Mouse (Mus musculus) midbrain, embryonic 10.5 days (tissue): ENCODE data around the gene Enc1. TPM values are rescaled to one million over a fixed set of nuclear protein-coding genes. Genes with fewer than 3 reads are reported as not detected.

Experiments used
- DNase-seq: peaks from one replicate; pipeline ENCODE4 v3.0.0-alpha.2; 2017; ENCODE audit warnings: low spot score
- H3K27ac ChIP-seq: fragments of 300-500 bp; sonication (generic); replicated peaks from 2 replicates; pipeline ENCODE4 v1.5.1; 2016; ENCODE audit warnings: mild to moderate bottlenecking
- H3K27me3 ChIP-seq: fragments of 300-500 bp; sonication (generic); 2 replicates; pipeline ENCODE4 v1.6.1; 2016; ENCODE audit warnings: low read depth, mild to moderate bottlenecking; ENCODE audit not compliant: poor library complexity, severe bottlenecking
- H3K36me3 ChIP-seq: fragments of 300-500 bp; sonication (generic); 2 replicates; pipeline ENCODE4 v1.6.1; 2016; ENCODE audit warnings: mild to moderate bottlenecking, moderate library complexity
- H3K4me1 ChIP-seq: fragments of 300-500 bp; sonication (generic); 2 replicates; pipeline ENCODE4 v1.6.1; 2016
- H3K4me3 ChIP-seq: fragments of 300-500 bp; sonication (generic); 2 replicates; pipeline ENCODE4 v1.5.1; 2016; ENCODE audit warnings: mild to moderate bottlenecking, moderate library complexity
- H3K9me3 ChIP-seq: fragments of 300-500 bp; sonication (generic); replicated peaks from 2 replicates; pipeline ENCODE4 v1.6.1; 2016; ENCODE audit warnings: mild to moderate bottlenecking
- WGBS: fragments of 180-500 bp; shearing (Covaris S2); methylation state at CpG from one replicate; pipeline ENCODE4 v1.1.7; 2016; 5-methylcytosine and 5-hydroxymethylcytosine counted together
- polyA plus RNA-seq: library from polyadenylated mRNA; unstranded; fragments of >200 nt; fragmentation: Nextera tagmentation; extraction: Ambion mirVana; gene quantifications from 2 replicates; pipeline ENCODE4 v1.2.1, GENCODE M21; 2016

The Enc1 gene
- polyA plus RNA-seq, 1 experiment from 2014 or later, result 7.5 TPM

GRCm38 (mm10) chr13:97249051-97249461 lies 8.2 kb downstream of the Enc1 start:
- H3K27me3 ChIP-seq, result peaks cover 36% of the 10 kb centered on the region
- H3K4me1 ChIP-seq, result peaks cover 100% of the 10 kb centered on the region
- no peak for DNase-seq
- H3K9me3 ChIP-seq, result no peaks in the 10 kb centered on the region
- peaks cover 70% of the 10 kb centered on the region for H3K36me3 ChIP-seq
- peak overlapping the region; percentile 83 for H3K27ac ChIP-seq
- peak overlapping the region; percentile 33 for H3K4me3 ChIP-seq
- WGBS, result 33% methylated on average over 5 of the region's 5 CpGs

DNA sequence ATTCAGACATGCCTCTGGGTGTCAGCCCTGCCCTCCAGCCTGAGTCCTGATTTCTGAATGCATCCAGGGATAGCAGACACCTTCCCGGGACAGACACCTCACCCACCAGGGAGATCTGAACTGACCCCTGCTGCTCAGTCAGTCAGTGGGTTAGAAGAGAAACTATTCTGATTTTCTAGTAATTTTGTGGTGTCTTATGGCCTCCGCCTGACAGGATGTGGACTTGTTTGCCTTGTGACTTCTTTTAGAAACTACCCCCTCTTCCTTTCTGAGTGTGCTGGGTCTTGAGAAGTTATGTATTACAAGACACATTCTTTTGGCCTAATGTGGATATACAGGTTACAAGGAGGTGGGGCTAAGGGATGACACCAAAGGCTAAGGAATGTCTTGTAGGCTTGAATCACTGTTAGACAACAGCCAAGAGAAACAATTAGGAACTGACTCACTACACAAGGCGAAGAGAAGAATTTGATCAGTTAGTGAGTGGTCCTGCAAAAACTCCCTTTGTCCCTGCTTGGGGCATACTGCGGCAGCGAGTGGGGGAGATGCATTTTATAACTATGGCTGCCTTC lies 8.7 kb downstream of the Enc1 start:
- DNase-seq, result no peak
- H3K4me1 ChIP-seq, result peaks cover 100% of the 10 kb centered on the region
- WGBS, result 56% methylated on average over 5 of the region's 5 CpGs
- H3K9me3 ChIP-seq, result no peaks in the 10 kb centered on the region
- peak overlapping the region; percentile 83 for H3K27ac ChIP-seq
- H3K27me3 ChIP-seq, result peaks cover 36% of the 10 kb centered on the region
- peak overlapping the region; percentile 33 for H3K4me3 ChIP-seq
- peaks cover 68% of the 10 kb centered on the region for H3K36me3 ChIP-seq

- 72% methylated on average over 5 of the region's 5 CpGs for WGBS
- H3K27me3 ChIP-seq, result peaks cover 37% of the 10 kb centered on the region
- peak overlapping the region; percentile 83 for H3K27ac ChIP-seq
- H3K4me1 ChIP-seq, result peaks cover 100% of the 10 kb centered on the region
- H3K9me3 ChIP-seq, result no peaks in the 10 kb centered on the region
- no peak for DNase-seq
- peaks cover 63% of the 10 kb centered on the region for H3K36me3 ChIP-seq
- peak overlapping the region; percentile 33; the same call in 1 of the 2 replicates for H3K4me3 ChIP-seq
Measured at GRCm38 (mm10) chr13:97250148-97250547, 9.2 kb downstream of the Enc1 start.

DNA sequence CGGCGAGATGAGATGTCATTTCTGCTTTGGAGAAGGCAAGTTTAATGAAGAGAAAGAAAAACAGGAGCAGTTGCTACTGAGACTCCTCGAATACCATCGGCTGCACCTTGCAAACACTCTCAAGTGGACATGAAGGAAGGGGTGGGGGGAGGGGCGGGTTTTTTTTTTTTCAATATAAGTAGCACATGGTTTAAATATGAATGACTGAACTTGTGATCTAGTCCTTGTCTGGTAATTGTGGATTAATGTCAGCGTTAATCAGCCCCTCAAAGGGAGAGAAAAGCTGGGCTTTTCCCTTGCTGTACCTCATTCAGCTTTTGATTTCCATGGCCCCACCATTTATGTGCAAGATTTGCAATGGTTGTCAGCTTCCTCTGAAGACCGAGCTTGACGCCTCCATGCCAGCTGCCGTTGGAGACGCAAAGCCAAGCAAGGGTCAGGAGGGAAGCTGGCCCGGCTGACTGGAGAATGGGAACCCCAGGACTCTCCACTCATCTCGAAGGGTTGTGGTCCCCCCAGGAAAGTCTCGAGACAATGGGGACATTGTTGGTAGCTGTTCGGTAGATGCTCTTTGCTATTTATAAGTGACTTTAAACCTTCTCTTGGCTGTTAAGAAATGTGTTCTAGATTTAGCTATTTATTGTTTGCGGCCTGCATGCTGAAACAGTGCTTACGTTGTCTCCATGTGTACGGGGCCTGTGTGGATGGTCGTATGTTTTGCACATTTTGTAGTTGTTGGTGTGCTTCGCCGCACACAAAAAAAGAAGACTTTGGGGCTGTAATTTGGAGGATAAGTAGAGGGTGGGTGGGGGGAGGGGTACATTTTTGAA lies 9.9 kb downstream of the Enc1 start:
- H3K4me3 ChIP-seq, result peak overlapping the region; percentile 33; the same call in 1 of the 2 replicates
- no peaks in the 10 kb centered on the region for H3K9me3 ChIP-seq
- peak; percentile 79 for DNase-seq
- H3K27me3 ChIP-seq, result peaks cover 33% of the 10 kb centered on the region
- H3K27ac ChIP-seq, result peak overlapping the region; percentile 83
- peaks cover 100% of the 10 kb centered on the region for H3K4me1 ChIP-seq
- 37% methylated on average over 20 of the region's 20 CpGs for WGBS
- peaks cover 57% of the 10 kb centered on the region for H3K36me3 ChIP-seq

- Histone ChIP-seq H3K9me3 (no peaks in the 10 kb centered on the region), H3K36me3 (peaks cover 47% of the 10 kb centered on the region), H3K4me1 (peaks cover 100% of the 10 kb centered on the region), H3K27ac (peak overlapping the region; percentile 83), H3K4me3 (0 out of 2 replicates have a peak overlapping the region, but pooled peaks have one; percentile 5), H3K27me3 (peaks cover 24% of the 10 kb centered on the region; the same call in 1 of the 2 replicates)
- DNase-seq, result no peak
- 53% methylated on average over 7 of the region's 7 CpGs for WGBS
Measured at GRCm38 (mm10) chr13:97251736-97252135, 10.8 kb downstream of the Enc1 start.

DNA sequence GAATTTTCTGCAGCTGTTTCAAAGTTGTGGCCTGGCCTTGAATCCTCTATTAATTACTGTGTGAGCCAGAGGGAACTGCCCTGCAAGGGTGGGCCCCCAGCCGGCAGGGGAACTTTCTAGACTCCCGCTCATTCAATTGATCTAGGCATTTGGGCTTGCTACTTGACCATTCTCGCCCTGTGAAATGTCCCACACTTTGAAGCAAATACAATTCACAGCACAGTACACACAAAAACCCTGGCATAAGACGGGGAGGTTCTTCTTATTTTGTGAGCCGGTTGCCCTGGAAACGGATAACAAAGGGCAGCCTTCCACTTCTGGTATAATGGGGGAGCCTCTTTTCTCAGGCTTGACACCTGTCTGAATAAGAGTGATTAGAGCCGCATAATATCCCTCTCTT lies 11.6 kb downstream of the Enc1 start:
- 26% methylated on average over 7 of the region's 7 CpGs for WGBS
- peaks cover 100% of the 10 kb centered on the region for H3K4me1 ChIP-seq

GRCm38 (mm10) chr13:97253418-97253981 lies 12.6 kb downstream of the Enc1 start:
- Histone ChIP-seq H3K27ac (peak overlapping the region; percentile 87), H3K4me1 (peaks cover 92% of the 10 kb centered on the region), H3K4me3 (no peak overlapping the region), H3K36me3 (peaks cover 29% of the 10 kb centered on the region), H3K27me3 (peaks cover 11% of the 10 kb centered on the region), H3K9me3 (no peaks in the 10 kb centered on the region)
- DNase-seq, result no peak
- 63% methylated on average over 6 of the region's 6 CpGs for WGBS

More for the DNA sequence above, 11.6 kb downstream of the Enc1 start:
- Histone ChIP-seq H3K9me3 (no peaks in the 10 kb centered on the region), H3K36me3 (peaks cover 40% of the 10 kb centered on the region), H3K27ac (peak overlapping the region; percentile 83), H3K4me3 (0 out of 2 replicates have a peak overlapping the region, but pooled peaks have one; percentile 5), H3K27me3 (peaks cover 18% of the 10 kb centered on the region; the same call in 1 of the 2 replicates)
- peak; percentile 89 for DNase-seq

GRCm38 (mm10) chr13:97253994-97254393 lies 13.1 kb downstream of the Enc1 start:
- no peaks in the 10 kb centered on the region for H3K9me3 ChIP-seq
- peaks cover 92% of the 10 kb centered on the region for H3K4me1 ChIP-seq
- WGBS, result 94% methylated on average over 5 of the region's 5 CpGs
- no peak overlapping the region for H3K4me3 ChIP-seq
- H3K36me3 ChIP-seq, result peaks cover 24% of the 10 kb centered on the region
- H3K27me3 ChIP-seq, result peaks cover 13% of the 10 kb centered on the region
- peak overlapping the region; percentile 87 for H3K27ac ChIP-seq
- no peak for DNase-seq

DNA sequence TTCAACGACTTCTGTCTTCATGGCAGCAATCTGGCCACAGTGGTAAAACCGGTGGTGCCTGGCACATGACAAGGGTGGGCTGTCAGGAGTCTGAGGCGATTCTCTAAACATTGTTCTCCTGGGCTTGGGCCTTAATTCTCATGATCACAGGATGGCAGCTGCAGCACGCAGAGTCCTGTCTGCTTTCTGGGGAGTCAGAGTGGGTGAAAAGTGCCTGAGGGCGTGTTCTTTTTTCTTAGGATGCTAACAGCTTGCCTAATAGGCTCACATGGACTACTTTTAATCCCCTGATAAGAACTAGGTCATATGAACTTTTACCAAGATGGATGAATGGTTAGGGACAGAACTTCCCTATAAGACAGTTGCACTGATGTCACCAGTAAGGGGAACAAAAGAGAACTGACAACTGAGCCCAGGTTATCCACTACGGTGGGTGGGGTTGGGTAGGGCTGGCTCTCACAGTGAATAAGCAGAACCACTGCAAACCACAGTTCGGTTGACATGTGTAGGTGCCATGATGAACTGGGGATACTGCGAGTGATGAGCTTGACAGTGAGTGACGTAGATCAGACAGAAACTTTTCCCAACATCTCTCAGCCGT lies 13.8 kb downstream of the Enc1 start:
- WGBS, result 83% methylated on average over 10 of the region's 10 CpGs

GRCm38 (mm10) chr13:97255976-97256848 lies 15.3 kb downstream of the Enc1 start:
- 0 out of 2 replicates have a peak, but pooled peaks cover 2% of the 10 kb centered on the region for H3K9me3 ChIP-seq
- no peak for DNase-seq
- H3K4me1 ChIP-seq, result peaks cover 92% of the 10 kb centered on the region
- H3K36me3 ChIP-seq, result peaks cover 8% of the 10 kb centered on the region
- H3K27ac ChIP-seq, result peak overlapping the region; percentile 87
- peaks cover 18% of the 10 kb centered on the region for H3K27me3 ChIP-seq
- peak overlapping the region; percentile 21; the same call in 1 of the 2 replicates for H3K4me3 ChIP-seq
- WGBS, result 50% methylated on average over 6 of the region's 6 CpGs

More for the DNA sequence above, 13.8 kb downstream of the Enc1 start:
- H3K27me3 ChIP-seq, result peaks cover 18% of the 10 kb centered on the region
- peaks cover 92% of the 10 kb centered on the region for H3K4me1 ChIP-seq
- peak overlapping the region; percentile 87 for H3K27ac ChIP-seq
- H3K36me3 ChIP-seq, result peaks cover 18% of the 10 kb centered on the region
- no peak overlapping the region for H3K4me3 ChIP-seq
- no peak for DNase-seq
- H3K9me3 ChIP-seq, result 0 out of 2 replicates have a peak, but pooled peaks cover 2% of the 10 kb centered on the region

GRCm38 (mm10) chr13:97256849-97257379 lies 16.0 kb downstream of the Enc1 start:
- H3K9me3 ChIP-seq, result 0 out of 2 replicates have a peak, but pooled peaks cover 2% of the 10 kb centered on the region
- H3K27me3 ChIP-seq, result peaks cover 18% of the 10 kb centered on the region
- DNase-seq, result peak; percentile 49
- H3K4me3 ChIP-seq, result peak overlapping the region; percentile 21; the same call in 1 of the 2 replicates
- 46% methylated on average over 12 of the region's 12 CpGs for WGBS
- peak overlapping the region; percentile 87 for H3K27ac ChIP-seq
- peaks cover 92% of the 10 kb centered on the region for H3K4me1 ChIP-seq
- H3K36me3 ChIP-seq, result peaks cover under 1% of the 10 kb centered on the region; the same call in 1 of the 2 replicates
